9 mouse cellular contexts compared by ENCODE assay signal in the genomic region with DNA sequence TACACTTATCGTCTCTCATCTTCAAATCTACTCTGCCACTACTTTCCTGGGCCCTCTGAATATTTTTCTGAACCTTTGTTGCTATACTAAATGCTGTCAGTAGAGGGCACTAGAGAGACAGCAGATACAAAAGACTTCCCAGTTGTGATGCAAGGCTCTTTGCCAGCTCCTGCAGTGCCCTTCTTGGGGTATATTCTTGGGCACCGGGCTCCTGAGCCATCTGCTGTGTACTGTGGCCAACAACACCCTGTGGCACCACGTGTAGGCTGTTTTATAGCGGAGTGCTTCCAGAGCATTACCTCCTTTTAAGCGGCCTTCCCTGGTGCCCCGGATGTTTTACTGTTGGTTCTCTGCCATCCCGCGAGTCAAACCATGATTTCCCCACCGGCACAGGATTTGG. TPM values are rescaled to one million over a fixed set of nuclear protein-coding genes. Genes with fewer than 3 reads are reported as not detected.
DNase-seq lines count a peak whose midpoint lies in the region; ATAC-seq lines count a peak whose summit lies in the region.
"Had no signal": no experiment of that assay in that cellular context is flagged by ENCODE, and none has a peak within 500 bp of the region (broad histone marks: within the 10 kb centered on the region; RNA-seq: fewer than 3 reads in every experiment).

No protein-coding gene starts in this region.

- no peaks in the 10 kb centered on the region for H3K27me3 ChIP-seq in midbrain, embryonic 11.5 days (ENCODE audit: control insufficient read depth, insufficient read depth, low read length)
- no peaks in the 10 kb centered on the region for H3K27me3 ChIP-seq in midbrain, embryonic 13.5 days
- no peaks in the 10 kb centered on the region for H3K27me3 ChIP-seq in midbrain, embryonic 14.5 days (ENCODE audit: control insufficient read depth, insufficient read depth, low read length)

- DNase-seq in midbrain, embryonic 11.5 days (ENCODE audit: low spot score, missing footprints): peak; percentile 87
- DNase-seq in c-Kit-positive CD71-negative TER-119-negative erythroid progenitor cells, embryonic 14.5 days (ENCODE audit: low read depth): peak; percentile 26
- DNase-seq in layer of hippocampus, adult 9-11 months: peak; percentile 74
- peak; percentile 82 for DNase-seq in midbrain, embryonic 14.5 days
- peak; percentile 1 for DNase-seq in thymus, postnatal 25 days
- DNase-seq in urinary bladder, postnatal 25 days (ENCODE audit: low spot score): no peak

- no peak; the same call in 1 of the 2 replicates for ATAC-seq in midbrain, embryonic 11.5 days (ENCODE audit: low FRiP score)
- no peak for ATAC-seq in midbrain, embryonic 13.5 days
- peak; percentile 60 for ATAC-seq in frontal cortex, adult (ENCODE audit: low TSS enrichment)
- ATAC-seq in midbrain, embryonic 14.5 days (ENCODE audit: low FRiP score, low TSS enrichment): 0 out of 2 replicates have a peak, but pooled peaks have one; percentile 24

- no peak overlapping the region for H3K4me2 ChIP-seq in midbrain, embryonic 11.5 days
- H3K4me2 ChIP-seq in midbrain, embryonic 13.5 days (replicated peaks): no peak overlapping the region
- no peak overlapping the region for H3K4me2 ChIP-seq in midbrain, embryonic 14.5 days (ENCODE audit: low read length)

- 81% methylated on average over 9 of the region's 9 CpGs for WGBS in midbrain, embryonic 11.5 days
- 88% methylated on average over 9 of the region's 9 CpGs for WGBS in midbrain, embryonic 13.5 days
- WGBS in midbrain, embryonic 14.5 days: 84% methylated on average over 9 of the region's 9 CpGs

- no peaks in the 10 kb centered on the region for H3K36me3 ChIP-seq in midbrain, embryonic 11.5 days (ENCODE audit: control insufficient read depth, insufficient read depth, low read length)
- H3K36me3 ChIP-seq in midbrain, embryonic 13.5 days: no peaks in the 10 kb centered on the region
- H3K36me3 ChIP-seq in midbrain, embryonic 14.5 days (ENCODE audit: control insufficient read depth, insufficient read depth, low read length): no peaks in the 10 kb centered on the region

- no peaks in the 10 kb centered on the region for H3K9me3 ChIP-seq in midbrain, embryonic 11.5 days (ENCODE audit: control insufficient read depth, low read length)
- H3K9me3 ChIP-seq in midbrain, embryonic 13.5 days: no peaks in the 10 kb centered on the region
- H3K9me3 ChIP-seq in midbrain, embryonic 14.5 days (ENCODE audit: control insufficient read depth, low read length): no peaks in the 10 kb centered on the region

- H3K27ac ChIP-seq in midbrain, embryonic 11.5 days (ENCODE audit: low read depth, low read length): no peak overlapping the region
- H3K27ac ChIP-seq in midbrain, embryonic 13.5 days: no peak overlapping the region
- no peak overlapping the region for H3K27ac ChIP-seq in midbrain, embryonic 14.5 days (replicated peaks; ENCODE audit: low read depth, low read length)
- H3K27ac ChIP-seq: macrophage had no signal

- H3K9ac ChIP-seq in midbrain, embryonic 11.5 days (ENCODE audit: low read length): no peak overlapping the region
- H3K9ac ChIP-seq in midbrain, embryonic 13.5 days (replicated peaks): no peak overlapping the region
- no peak overlapping the region for H3K9ac ChIP-seq in midbrain, embryonic 14.5 days (replicated peaks; ENCODE audit: low read length)

- H3K4me3 ChIP-seq in midbrain, embryonic 11.5 days (ENCODE audit: low read depth, low read length): no peak overlapping the region
- no peak overlapping the region for H3K4me3 ChIP-seq in midbrain, embryonic 13.5 days (replicated peaks)
- H3K4me3 ChIP-seq in midbrain, embryonic 14.5 days (replicated peaks; ENCODE audit: low read depth, low read length): no peak overlapping the region

- no peaks in the 10 kb centered on the region for H3K4me1 ChIP-seq in midbrain, embryonic 11.5 days (ENCODE audit: control insufficient read depth, insufficient read depth, low read length)
- peaks cover 10% of the 10 kb centered on the region for H3K4me1 ChIP-seq in midbrain, embryonic 13.5 days (replicated peaks)
- 0 out of 2 replicates have a peak, but pooled peaks cover 4% of the 10 kb centered on the region for H3K4me1 ChIP-seq in midbrain, embryonic 14.5 days (ENCODE audit: control insufficient read depth, insufficient read depth, low read length)

RNA-seq across cellular contexts. Expression of a gene that starts 27.3 kb away (rescaled TPM):
- 1.6 and 2.1 TPM in 2 replicates for polyA plus RNA-seq in midbrain, embryonic 11.5 days (2014; fragmentation: Nextera tagmentation; extraction: Ambion mirVana)
- 2.2 and 2.8 TPM in 2 replicates for polyA plus RNA-seq in midbrain, embryonic 13.5 days (2015; fragmentation: Nextera tagmentation; extraction: Ambion mirVana)
- polyA plus RNA-seq in midbrain, embryonic 14.5 days (2014; fragmentation: Nextera tagmentation; extraction: Ambion mirVana): 1.5 and 3.4 TPM in 2 replicates
- polyA plus RNA-seq: macrophage had no signal

Comparison
In these comparisons a context has a peak if more than half of its experiments do, and no peak if none do; other contexts are left out.
1. ATAC-seq: peak in frontal cortex, adult (single experiment) and midbrain, embryonic 14.5 days (single experiment); none in midbrain, embryonic 11.5 days (single experiment) and midbrain, embryonic 13.5 days (single experiment).